Mouse (Mus musculus) stomach, embryonic 14.5 days (tissue): ENCODE measurements around the gene F5. TPM values are rescaled to one million over a fixed set of nuclear protein-coding genes. Genes with fewer than 3 reads are reported as not detected.

ENCODE experiments used
- ATAC-seq: fragments of 200-750 bp; cut with Nextera tagmentation; 2 replicates; pipeline ENCODE4 v1.8.0; 2017; ENCODE audit warnings: low read depth, moderate TSS enrichment; ENCODE audit not compliant: insufficient number of reproducible peaks, insufficient read depth, low FRiP score
- H3K27ac ChIP-seq: fragments of 300-500 bp; sonication (generic); 2 replicates; pipeline ENCODE4 v1.5.1; 2014; ENCODE audit warnings: mild to moderate bottlenecking, low read length, moderate library complexity, mixed read lengths
- H3K27me3 ChIP-seq: fragments of 300-500 bp; sonication (generic); 2 replicates; pipeline ENCODE4 v1.6.1; 2014; ENCODE audit warnings: low read length, control low read depth, mixed read lengths; ENCODE audit not compliant: control insufficient read depth, insufficient read depth
- H3K36me3 ChIP-seq: fragments of 300-500 bp; sonication (generic); 2 replicates; pipeline ENCODE4 v1.6.1; 2014; ENCODE audit warnings: mild to moderate bottlenecking, control low read depth, low read length, moderate library complexity, mixed read lengths; ENCODE audit not compliant: control insufficient read depth, insufficient read depth
- H3K4me1 ChIP-seq: fragments of 300-500 bp; sonication (generic); 2 replicates; pipeline ENCODE4 v1.6.1; 2014; ENCODE audit warnings: low read length, control low read depth, mixed read lengths; ENCODE audit not compliant: control insufficient read depth, insufficient read depth
- H3K4me2 ChIP-seq: fragments of 300-500 bp; sonication (generic); replicated peaks from 2 replicates; pipeline ENCODE4 v1.6.1; 2014; ENCODE audit warnings: low read depth, low read length, control low read depth
- H3K4me3 ChIP-seq: fragments of 300-500 bp; sonication (generic); 2 replicates; pipeline ENCODE4 v1.5.1; 2014; ENCODE audit warnings: low read depth, low read length, control low read depth
- H3K9ac ChIP-seq: fragments of 300-500 bp; sonication (generic); replicated peaks from 2 replicates; pipeline ENCODE4 v1.6.1; 2014; ENCODE audit warnings: low read depth, mild to moderate bottlenecking, control low read depth, low read length, moderate library complexity, mixed read lengths
- H3K9me3 ChIP-seq: fragments of 300-500 bp; sonication (generic); 2 replicates; pipeline ENCODE4 v1.6.1; 2016; ENCODE audit warnings: low read depth, low read length, control low read depth; ENCODE audit not compliant: control insufficient read depth
- WGBS: fragments of 180-500 bp; shearing (Covaris S2); extraction: QIAGEN DNeasy Blood & Tissue Kit; methylation state at CpG from one replicate; pipeline ENCODE4 v1.1.7; 2014; 5-methylcytosine and 5-hydroxymethylcytosine counted together
- polyA plus RNA-seq: library from polyadenylated mRNA; unstranded; fragments of >200 nt; fragmentation: Nextera tagmentation; extraction: Ambion mirVana; gene quantifications from 2 replicates; pipeline ENCODE4 v1.2.1, GENCODE M21; 2014

The F5 gene
- polyA plus RNA-seq, 1 experiment from 2014 or later = 0.54 TPM

GRCm38 (mm10) chr1:164248465-164249331 is 97.1 kb downstream of the F5 start, which contains the start of gene Slc19a2:
Gene Slc19a2 (plus strand): TSS chr1:164249046.
- ATAC-seq = peak; percentile 96
- H3K36me3 ChIP-seq = no peaks in the 10 kb centered on the region
- H3K27me3 ChIP-seq = no peaks in the 10 kb centered on the region
- no peaks in the 10 kb centered on the region for H3K9me3 ChIP-seq
- peaks cover 16% of the 10 kb centered on the region for H3K4me1 ChIP-seq
- 1% methylated on average over 77 of the region's 79 CpGs for WGBS
- H3K27ac ChIP-seq = peak within 1 kb of the TSS; percentile 66
- H3K4me3 ChIP-seq = peak within 1 kb of the TSS; percentile 71
- H3K9ac ChIP-seq = peak within 1 kb of the TSS; percentile 37
- peak within 1 kb of the TSS; percentile 57 for H3K4me2 ChIP-seq

- no peaks in the 10 kb centered on the region for H3K27me3 ChIP-seq
- WGBS = under 1% methylated on average over 33 of the region's 33 CpGs
- H3K36me3 ChIP-seq = no peaks in the 10 kb centered on the region
- H3K4me1 ChIP-seq = peaks cover 16% of the 10 kb centered on the region
- no peak; the same call in 1 of the 2 replicates for ATAC-seq
- H3K4me3 ChIP-seq = peak overlapping the region; percentile 71
- H3K4me2 ChIP-seq = peak overlapping the region; percentile 57
- no peaks in the 10 kb centered on the region for H3K9me3 ChIP-seq
- peak overlapping the region; percentile 37 for H3K9ac ChIP-seq
- H3K27ac ChIP-seq = peak overlapping the region; percentile 66
Measured at GRCm38 (mm10) chr1:164249332-164249711, 97.7 kb downstream of the F5 start.

GRCm38 (mm10) chr1:164250391-164251150 is 98.9 kb downstream of the F5 start:
- Histone ChIP-seq H3K27me3 (no peaks in the 10 kb centered on the region), H3K4me1 (peaks cover 16% of the 10 kb centered on the region), H3K9me3 (no peaks in the 10 kb centered on the region), H3K4me3 (peak overlapping the region; percentile 71), H3K4me2 (peak overlapping the region; percentile 57), H3K9ac (no peak overlapping the region), H3K27ac (no peak overlapping the region), H3K36me3 (no peaks in the 10 kb centered on the region)
- 50% methylated on average over 8 of the region's 8 CpGs for WGBS
- ATAC-seq = no peak

- Histone ChIP-seq H3K9ac (no peak overlapping the region), H3K27ac (no peak overlapping the region), H3K4me1 (peaks cover 16% of the 10 kb centered on the region), H3K4me2 (no peak overlapping the region), H3K9me3 (no peaks in the 10 kb centered on the region), H3K36me3 (no peaks in the 10 kb centered on the region; the same call in 1 of the 2 replicates), H3K27me3 (no peaks in the 10 kb centered on the region), H3K4me3 (no peak overlapping the region)
- ATAC-seq = no peak
- WGBS = 86% methylated on average over 1 of the region's 1 CpGs
Measured at GRCm38 (mm10) chr1:164251438-164251837, 99.8 kb downstream of the F5 start.

- WGBS = 51% methylated on average over 5 of the region's 5 CpGs
- Histone ChIP-seq H3K36me3 (peaks cover 5% of the 10 kb centered on the region; the same call in 1 of the 2 replicates), H3K27me3 (no peaks in the 10 kb centered on the region), H3K27ac (no peak overlapping the region), H3K9me3 (no peaks in the 10 kb centered on the region), H3K4me3 (no peak overlapping the region), H3K4me1 (peaks cover 16% of the 10 kb centered on the region), H3K9ac (no peak overlapping the region), H3K4me2 (no peak overlapping the region)
- no peak for ATAC-seq
Measured at GRCm38 (mm10) chr1:164252551-164252950, 100.9 kb downstream of the F5 start.

GRCm38 (mm10) chr1:164254836-164255235 is 103.2 kb downstream of the F5 start:
- no peak for ATAC-seq
- Histone ChIP-seq H3K4me2 (no peak overlapping the region), H3K27me3 (no peaks in the 10 kb centered on the region), H3K27ac (no peak overlapping the region), H3K4me3 (no peak overlapping the region), H3K9ac (no peak overlapping the region), H3K36me3 (peaks cover 8% of the 10 kb centered on the region; the same call in 1 of the 2 replicates), H3K9me3 (no peaks in the 10 kb centered on the region), H3K4me1 (peaks cover 11% of the 10 kb centered on the region; the same call in 1 of the 2 replicates)
- WGBS = 81% methylated on average over 3 of the region's 3 CpGs

- 0 out of 2 replicates have a peak, but pooled peaks have one; percentile 37 for ATAC-seq
- WGBS = 73% methylated on average over 16 of the region's 16 CpGs
- no peaks in the 10 kb centered on the region for H3K9me3 ChIP-seq
- no peaks in the 10 kb centered on the region for H3K27me3 ChIP-seq
- H3K4me1 ChIP-seq = no peaks in the 10 kb centered on the region
- H3K4me3 ChIP-seq = no peak overlapping the region
- H3K9ac ChIP-seq = no peak overlapping the region
- no peak overlapping the region for H3K27ac ChIP-seq
- no peak overlapping the region for H3K4me2 ChIP-seq
- peaks cover 24% of the 10 kb centered on the region for H3K36me3 ChIP-seq
Measured at GRCm38 (mm10) chr1:164260171-164261028, 108.8 kb downstream of the F5 start.

GRCm38 (mm10) chr1:164261553-164261952 is 109.9 kb downstream of the F5 start:
- WGBS = 90% methylated on average over 7 of the region's 7 CpGs
- Histone ChIP-seq H3K4me1 (no peaks in the 10 kb centered on the region), H3K4me3 (no peak overlapping the region), H3K27me3 (no peaks in the 10 kb centered on the region), H3K36me3 (peaks cover 24% of the 10 kb centered on the region), H3K27ac (no peak overlapping the region), H3K4me2 (no peak overlapping the region), H3K9me3 (no peaks in the 10 kb centered on the region), H3K9ac (no peak overlapping the region)
- ATAC-seq = no peak
